Mouse (Mus musculus) G1E-ER4 (cell line): ENCODE measurements at regions not wholly inside any gene's neighbourhood (a gene's known extent, or its start where the extent isn't known, plus 50 kb on each side); places are given as distances from the start of the nearest gene placed in this dataset.

ENCODE experiments used
- GATA1 ChIP-seq: IDR thresholded peaks from one replicate; pipeline ENCODE4 v1.8.0; 2012; ENCODE audit warnings: low read length, inconsistent platforms

DNA sequence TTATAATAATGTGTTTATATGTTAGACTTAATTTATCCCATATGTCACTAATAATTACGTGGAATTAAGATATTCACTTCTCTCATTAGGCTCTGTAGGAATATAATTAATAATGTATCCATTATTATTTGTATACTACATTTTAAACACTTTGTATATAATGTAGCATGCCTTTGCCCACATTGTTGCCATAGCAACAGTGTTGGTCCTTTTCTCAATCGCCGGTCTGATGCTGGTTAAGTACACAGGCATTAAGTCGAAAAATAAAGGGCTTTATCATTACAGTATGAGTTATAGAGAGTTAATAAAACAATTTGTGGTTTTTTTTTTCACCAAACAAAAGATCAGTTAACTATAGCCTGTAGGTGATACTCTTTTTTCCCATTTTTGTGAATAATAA, 108.4 kb downstream of the Gm13691 start:
- TF ChIP-seq GATA1 = no peak

DNA sequence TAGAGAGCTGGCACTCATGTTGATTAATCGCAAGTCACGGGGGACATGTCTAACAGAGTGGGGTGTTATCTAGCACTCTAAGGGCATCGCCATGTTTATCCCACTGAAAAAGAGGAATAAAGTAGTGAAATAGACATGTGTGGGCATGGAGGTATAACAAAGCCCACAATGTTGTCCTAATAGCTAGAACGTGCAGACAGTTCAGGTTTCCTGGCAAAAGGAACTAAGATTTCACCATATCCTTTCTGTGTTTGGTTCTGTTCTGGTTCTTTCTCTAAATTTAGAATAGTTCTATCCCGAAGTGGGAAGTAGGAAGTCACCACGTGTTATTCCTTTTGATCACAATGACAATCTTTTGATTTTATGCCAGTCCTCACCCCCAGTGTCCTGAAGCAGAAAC, 123.2 kb downstream of the Gm13691 start:
- TF ChIP-seq GATA1 = no peak

DNA sequence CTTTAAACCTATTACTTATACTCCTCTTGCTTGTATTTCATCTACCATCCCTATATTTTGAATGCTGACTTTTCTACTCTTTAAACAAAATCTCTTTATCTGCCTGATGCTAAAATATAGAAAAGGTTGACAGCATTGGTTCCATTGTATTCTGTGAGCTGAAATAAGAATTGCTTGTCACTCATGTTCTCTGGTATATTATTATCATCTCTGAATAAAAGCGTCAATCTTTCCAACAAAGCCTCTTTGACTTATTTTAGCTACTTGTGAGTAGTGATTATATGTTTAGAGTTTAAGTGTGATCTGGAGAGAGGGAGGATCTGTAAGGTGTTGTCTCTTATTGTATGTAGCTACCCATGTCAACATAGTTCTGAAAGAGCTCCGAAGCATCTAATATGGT, 129.5 kb downstream of the Gm13691 start:
- no peak for TF ChIP-seq GATA1

DNA sequence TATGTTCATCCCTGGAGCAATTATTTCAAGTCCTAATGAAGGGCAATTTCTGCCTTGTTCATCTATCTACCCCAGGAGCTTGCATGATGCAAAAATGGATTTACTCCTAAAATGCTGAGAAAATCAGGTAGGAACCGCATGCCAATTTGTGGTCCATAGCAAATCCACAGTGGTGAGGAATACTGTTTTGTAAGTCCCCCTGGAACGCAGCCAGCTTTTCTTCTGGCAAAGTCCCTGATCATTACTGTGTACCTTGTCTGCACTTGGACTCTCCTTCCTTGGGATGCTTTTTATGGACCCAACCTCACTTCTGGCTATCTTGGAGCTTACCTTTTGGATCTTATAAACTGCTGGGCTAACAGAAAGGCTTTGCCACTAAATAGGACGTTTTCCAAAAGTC, 137.2 kb downstream of the Gm13691 start:
- no peak for TF ChIP-seq GATA1

DNA sequence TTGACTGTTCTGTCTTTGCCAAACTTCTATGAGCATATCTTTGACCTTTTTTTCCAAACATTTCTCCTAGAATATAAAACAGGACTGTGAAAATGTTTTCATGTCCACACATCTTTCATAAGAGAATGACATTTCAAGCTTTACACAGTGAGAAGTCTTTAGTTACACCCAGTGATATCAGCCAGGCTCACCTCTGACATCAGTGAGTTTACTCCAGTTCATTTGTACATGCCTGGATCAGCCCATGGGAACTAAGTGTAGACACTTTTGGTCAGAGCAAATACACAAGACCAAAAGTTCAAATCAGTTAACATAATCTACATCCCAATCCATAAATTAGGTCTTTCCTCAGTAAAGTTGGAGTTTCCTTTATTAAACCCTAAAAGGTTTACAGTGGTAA, 171.4 kb downstream of the Gm13691 start:
- TF ChIP-seq GATA1 = no peak

DNA sequence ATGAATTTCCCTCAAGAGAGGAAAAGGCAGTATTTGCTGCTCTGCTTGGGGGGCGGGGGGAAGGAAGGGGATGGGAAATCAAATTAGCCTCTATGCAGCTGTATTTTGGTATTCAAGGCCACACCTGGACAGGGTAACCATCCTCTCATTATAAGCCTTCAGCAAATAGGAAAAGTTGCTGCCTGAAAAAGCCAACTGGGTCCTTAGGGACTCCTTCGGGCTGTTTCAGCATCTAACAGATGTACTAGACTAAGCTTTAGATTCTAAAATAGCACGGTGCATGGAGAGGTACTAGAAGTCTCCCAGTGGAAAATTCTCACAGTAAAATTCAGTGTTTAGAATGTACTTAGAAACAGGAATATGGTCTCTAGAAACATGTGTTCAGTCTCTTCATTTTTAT, 183.1 kb downstream of the Gm13691 start:
- no peak for TF ChIP-seq GATA1

DNA sequence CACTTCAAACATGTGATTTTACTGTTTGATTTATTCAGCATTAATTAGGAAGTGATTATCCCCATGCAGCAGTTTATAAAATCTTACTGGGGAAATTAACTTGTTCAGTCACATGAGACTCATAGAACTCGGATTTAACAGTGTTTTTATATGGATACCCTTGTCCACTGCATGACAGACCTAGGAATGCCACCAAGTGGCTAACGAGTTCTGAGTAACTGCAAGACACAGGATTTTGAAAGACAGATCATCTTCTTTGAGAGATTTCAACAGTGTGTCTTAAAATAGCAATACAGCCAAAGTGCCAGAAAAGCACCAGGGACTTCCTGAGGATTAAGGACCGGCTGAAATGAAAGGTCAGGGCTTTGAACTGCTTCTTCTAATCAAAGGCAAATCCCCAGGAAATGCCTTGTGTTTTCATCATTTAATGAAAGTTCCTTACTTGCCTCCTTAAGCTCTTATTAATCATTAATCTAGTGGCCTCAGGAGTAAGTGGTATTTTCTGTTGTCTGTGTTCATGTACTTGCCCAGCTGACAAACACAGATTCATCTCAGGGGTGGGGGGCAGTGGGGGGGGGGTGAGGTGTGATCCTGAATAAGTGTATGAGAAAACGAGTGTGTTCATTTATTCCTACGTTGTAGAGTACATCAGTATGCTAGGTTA, 193.4 kb downstream of the Gm13691 start:
- TF ChIP-seq GATA1 = no peak

DNA sequence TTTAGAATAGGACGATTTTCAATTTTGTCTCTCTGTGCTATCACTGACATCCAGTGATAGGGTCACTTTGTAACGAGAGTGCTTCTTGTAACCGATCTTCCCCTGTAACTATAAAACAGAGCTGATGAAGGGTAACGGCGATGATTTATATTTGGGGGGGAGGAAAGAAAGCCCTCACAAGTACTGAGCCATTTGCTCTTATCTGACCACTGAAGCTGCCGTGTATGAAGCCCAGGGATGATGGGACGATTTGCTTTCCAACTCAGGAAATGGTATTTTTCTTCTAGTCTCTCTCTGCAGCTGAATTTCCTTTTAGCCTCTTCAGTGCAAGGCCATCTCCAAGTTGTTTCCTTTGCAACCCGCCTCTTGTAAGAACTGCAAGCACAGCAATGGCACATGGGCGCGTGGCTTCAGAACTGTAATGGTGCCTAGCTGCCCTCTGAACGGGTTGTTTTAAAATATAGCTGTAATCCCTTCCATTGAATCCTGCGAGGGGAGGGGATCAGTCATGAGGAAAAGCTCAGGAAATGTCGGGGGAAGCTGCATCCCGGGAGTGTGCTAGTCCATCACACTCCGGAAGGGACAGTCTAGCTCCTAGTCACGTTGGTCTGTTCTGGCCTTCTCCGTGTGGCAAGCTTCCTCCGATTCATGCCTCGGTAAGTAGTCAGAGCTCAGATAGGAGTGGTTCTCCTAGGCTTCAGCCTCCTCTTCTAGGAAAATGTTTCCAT, 194.1 kb downstream of the Gm13691 start:
- TF ChIP-seq GATA1 = no peak

DNA sequence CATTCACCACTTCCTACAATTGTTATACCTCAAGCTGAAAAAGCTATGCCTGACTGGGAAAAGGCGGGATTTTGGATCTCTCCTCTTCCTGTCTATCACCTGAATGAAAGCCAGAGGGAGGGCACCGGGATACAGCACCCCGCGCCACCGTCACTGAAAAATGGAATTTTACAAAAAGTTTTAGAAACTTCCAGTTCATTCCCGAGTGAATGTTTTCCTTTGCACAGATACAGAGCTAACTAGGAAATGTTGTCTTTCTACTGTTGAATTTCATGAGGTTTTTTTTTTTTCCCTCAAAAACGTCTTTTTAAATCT, 194.6 kb downstream of the Gm13691 start:
- no peak for TF ChIP-seq GATA1

DNA sequence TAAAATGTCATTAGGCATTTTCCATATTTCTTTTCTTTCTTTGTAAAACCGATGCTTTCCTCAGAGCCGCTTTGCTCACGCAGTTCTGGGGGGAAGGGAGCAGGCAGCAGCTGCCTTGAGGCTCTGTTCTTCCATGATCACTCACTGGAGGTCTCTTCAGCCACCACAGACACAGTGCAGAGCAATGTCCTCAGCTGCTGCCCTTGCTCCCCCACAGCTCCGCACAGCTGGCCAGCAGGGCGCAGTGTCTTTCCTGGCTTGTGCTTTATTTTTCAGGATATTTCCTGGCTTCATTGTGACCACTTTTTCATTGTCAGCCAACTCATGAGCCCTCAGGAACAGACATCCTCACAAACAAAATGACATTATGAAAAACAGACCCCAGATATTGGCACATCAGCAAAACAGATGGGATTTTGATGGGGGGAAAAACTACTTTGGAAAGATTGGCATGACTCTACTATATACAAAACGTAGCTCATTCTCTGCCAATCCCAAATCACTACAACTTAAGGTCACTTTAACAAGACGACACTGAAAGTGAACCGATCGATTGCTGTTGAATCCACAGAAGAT, 195.9 kb downstream of the Gm13691 start:
- TF ChIP-seq GATA1 = no peak

DNA sequence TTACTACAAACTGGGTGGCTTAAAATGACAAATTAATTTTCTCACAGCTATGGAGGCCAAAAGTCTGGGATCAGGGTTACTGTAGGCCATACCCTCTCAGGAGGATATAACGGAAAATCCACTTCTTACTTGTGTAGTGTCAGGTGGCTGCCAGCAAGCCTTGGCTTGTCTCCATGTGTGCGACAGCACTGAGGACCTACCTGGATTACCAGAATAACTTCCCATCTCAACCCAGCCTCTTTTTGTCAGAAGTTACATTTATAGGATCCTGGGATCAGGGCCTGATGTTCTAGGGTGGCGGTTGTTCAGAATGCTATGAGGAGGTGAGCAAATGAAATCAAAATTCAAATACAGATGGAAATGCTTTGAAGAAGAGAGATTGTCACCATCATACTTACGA, 197.1 kb downstream of the Gm13691 start:
- TF ChIP-seq GATA1 = no peak

DNA sequence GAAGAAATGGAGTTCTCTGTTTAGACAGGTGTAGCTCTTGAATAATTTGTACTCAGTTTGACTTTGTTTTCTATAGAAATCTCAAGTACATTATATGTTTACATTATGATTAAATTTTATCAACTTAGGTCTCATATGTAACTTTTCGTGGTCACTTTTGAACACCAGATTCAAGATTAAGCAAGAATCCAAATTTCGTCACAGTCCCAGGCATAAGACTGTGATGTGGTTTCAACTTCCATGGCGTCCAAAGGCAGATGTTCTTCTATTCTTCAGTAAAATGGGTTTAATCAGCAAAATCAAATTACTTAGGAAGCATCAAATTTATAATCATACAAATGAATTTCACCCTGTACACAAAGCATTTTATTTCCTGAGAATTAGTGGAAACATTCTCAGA, 198.9 kb downstream of the Gm13691 start:
- no peak for TF ChIP-seq GATA1

DNA sequence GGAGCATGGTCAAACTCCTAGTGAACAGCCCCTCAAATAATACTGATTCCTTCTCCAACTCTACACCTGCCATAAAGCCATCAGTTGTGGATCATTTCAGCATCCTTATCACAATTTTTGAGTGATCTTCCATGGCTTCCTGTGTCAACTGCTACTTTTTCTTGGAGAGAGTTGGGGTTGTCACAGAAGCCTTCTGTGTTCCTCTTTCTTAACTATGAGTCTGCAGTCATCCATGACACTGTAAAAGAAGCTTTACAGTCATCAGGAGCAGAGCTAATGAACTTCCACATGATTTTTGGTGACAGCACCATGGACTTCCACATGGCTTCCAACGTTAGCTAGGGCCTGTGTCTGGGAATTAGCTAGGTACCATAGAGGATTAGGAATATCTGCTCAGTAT, 208.1 kb downstream of the Calcrl start:
- TF ChIP-seq GATA1 = no peak

DNA sequence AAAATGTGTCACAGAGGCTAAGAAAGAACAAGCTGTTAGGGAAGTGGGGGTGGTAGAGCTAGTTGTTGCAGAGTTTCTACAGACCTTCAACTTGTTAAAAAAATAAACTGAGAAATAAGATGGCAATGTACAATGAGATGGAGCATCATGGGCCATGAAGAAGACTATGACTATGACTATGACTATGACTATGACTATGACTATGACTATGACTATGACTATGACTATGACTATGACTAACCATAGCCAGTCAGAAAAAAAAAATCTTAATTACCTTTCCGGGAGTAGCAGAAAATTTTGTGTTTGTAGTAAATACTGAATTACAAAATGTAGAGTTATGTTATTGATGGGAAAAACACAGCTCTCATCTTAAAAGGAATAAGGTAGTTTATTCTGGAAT, 203.2 kb downstream of the Calcrl start:
- TF ChIP-seq GATA1 = no peak

DNA sequence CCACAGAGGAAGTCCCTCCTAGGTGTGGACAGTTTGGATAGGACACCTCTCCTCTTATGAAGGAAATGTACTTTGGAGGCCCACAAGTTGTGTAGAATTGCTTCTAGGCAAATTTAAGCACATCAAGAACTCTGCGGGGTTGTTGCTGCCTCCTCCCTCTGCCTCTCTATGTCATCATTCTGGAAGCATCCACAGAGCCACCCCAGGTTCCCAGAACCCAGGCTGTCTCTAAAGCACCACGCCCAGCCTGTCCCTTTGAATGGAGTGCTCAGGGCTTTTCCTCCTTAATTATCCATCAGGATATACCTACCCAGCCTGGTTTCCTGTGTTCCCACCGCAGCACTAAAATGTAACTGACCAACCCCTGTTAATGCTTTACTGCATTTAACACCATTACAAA, 195.4 kb downstream of the Calcrl start:
- no peak for TF ChIP-seq GATA1

DNA sequence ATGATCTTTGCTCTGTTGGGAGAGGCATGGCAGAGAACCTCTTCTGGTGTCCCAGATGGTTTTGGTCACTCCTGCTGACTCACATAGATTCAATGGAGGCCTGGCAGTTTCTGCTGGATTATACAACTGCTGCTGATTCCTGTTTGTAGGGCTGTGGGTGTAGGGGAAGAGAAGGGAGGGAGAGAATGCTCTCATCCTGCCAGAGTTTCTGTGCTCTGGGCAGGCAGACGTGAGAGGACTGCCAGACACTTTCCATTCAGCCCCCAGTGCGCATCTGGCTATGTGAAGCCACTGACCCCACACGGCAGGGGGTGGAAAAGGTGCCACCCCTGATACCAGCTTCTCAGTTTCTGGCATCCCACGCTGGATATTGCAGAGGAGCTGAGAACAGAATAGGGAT, 189.6 kb downstream of the Calcrl start:
- no peak for TF ChIP-seq GATA1

DNA sequence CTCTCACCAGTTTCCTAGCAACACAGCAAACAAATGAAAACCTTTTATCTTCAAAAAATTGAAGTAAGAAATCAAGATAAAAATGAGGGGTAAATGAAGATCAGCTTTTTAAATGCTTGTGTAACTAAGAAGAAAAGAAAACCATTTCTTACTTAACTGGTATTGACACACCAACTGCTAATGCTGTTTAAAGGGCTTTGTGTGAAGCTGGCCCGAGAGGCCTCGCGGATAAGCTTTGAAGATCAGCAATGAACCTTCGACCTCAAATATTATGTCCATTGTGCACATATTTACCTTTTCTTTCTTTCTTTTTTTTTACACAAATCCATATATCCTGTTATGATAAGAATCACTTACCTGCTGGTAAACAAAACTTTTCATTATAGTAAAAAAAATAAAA, 184.0 kb downstream of the Calcrl start:
- no peak for TF ChIP-seq GATA1
